Mouse (Mus musculus) megakaryocyte, embryonic 14.5 days (primary cell): ENCODE measurements around the gene Olfr577. TPM values are rescaled to one million over a fixed set of nuclear protein-coding genes. Genes with fewer than 3 reads are reported as not detected.

Source experiments
- H3K27me3 ChIP-seq: replicated peaks from 2 replicates; pipeline ENCODE3; 2012; ENCODE audit warnings: inconsistent platforms
- H3K36me3 ChIP-seq: replicated peaks from 2 replicates; pipeline ENCODE3; 2012; ENCODE audit warnings: low read length, inconsistent platforms, mixed read lengths
- H3K4me1 ChIP-seq: 2 replicates; pipeline ENCODE4 v1.6.1; 2012; ENCODE audit warnings: inconsistent platforms
- H3K4me3 ChIP-seq: replicated peaks from 2 replicates; pipeline ENCODE3; 2012; ENCODE audit warnings: moderate library complexity, mild to moderate bottlenecking, inconsistent platforms
- H3K9me3 ChIP-seq: 2 replicates; pipeline ENCODE4 v1.6.1; 2012; ENCODE audit warnings: inconsistent platforms
- FLI1 ChIP-seq: IDR thresholded peaks from 2 replicates; pipeline ENCODE4 v1.6.1; 2012; ENCODE audit warnings: low read length, inconsistent platforms, mixed read lengths
- GATA1 ChIP-seq: IDR thresholded peaks from 3 replicates; pipeline ENCODE4 v1.6.1; 2012; ENCODE audit warnings: mixed read lengths, low read length, inconsistent platforms, borderline replicate concordance
- polyA plus RNA-seq: library from polyadenylated mRNA; stranded (reverse); fragments of >175 nt; gene quantifications from 2 replicates; pipeline ENCODE4 v1.2.3, GENCODE M21; 2012; ENCODE audit warnings: low replicate concordance; ENCODE audit not compliant: insufficient read depth

Olfr577 gene
- polyA plus RNA-seq: not detected in 2 replicates

DNA sequence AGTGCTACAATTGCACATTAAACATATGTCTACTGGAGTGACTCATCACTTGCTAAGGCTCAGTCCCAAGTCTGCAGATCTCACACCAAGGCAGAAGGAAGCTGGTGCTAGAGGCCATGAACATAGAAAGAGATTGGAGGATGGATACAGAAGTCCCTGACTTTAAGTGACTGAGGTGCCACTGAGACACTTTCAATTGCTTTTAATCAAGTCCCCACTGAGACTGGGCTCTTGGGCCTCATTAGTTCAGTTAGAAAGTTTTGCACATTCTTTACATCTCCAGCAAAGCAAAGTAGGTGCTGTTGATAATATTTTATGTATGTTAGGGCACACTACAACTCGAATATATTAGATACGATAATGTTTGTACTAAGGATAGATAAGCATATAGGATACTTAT is at the start of gene Olfr577:
Olfr577 (minus strand) TSS at position 101 of the 400 bp plus-strand sequence.
- H3K4me3 ChIP-seq: no peak within 1 kb of the TSS
- TF ChIP-seq GATA1 (no peak), FLI1 (no peak)
- H3K4me1 ChIP-seq: no peaks in the 10 kb centered on the region
- H3K36me3 ChIP-seq: no peaks in the 10 kb centered on the region
- H3K9me3 ChIP-seq: peaks cover 6% of the 10 kb centered on the region; the same call in 1 of the 2 replicates
- no peaks in the 10 kb centered on the region for H3K27me3 ChIP-seq

- no peaks in the 10 kb centered on the region for H3K27me3 ChIP-seq
Measured at GRCm38 (mm10) chr7:102989224-102989623, 13.5 kb upstream of the Olfr577 start, which contains the start of gene Olfr578. TSS of gene Olfr578 (minus strand) at chr7:102989324.

DNA sequence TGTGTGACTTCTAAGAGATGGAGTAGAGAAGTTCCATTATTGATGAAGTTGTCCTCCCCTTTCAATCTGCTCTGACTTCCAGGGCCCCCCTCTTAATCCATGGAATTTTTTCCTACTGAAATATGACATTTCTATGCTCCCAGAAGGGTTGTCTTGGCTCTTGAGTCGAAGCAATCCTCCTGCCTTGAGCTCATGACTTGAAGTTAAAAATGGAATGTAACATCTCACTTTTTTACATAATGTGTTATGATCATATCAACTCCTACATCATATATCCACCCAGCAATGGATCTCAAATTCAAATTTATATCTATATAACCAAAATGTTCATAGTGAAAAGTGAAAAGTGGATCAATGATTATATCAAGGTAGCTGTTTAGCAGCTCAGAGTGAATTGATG is 1.3 kb downstream of the Olfr577 start:
- Histone ChIP-seq H3K9me3 (peaks cover 6% of the 10 kb centered on the region; the same call in 1 of the 2 replicates), H3K4me1 (no peaks in the 10 kb centered on the region), H3K27me3 (no peaks in the 10 kb centered on the region), H3K4me3 (no peak overlapping the region), H3K36me3 (no peaks in the 10 kb centered on the region)
- TF ChIP-seq FLI1 (no peak), GATA1 (no peak)

More at GRCm38 (mm10) chr7:102989224-102989623, 13.5 kb upstream of the Olfr577 start, which contains the start of gene Olfr578:
- Histone ChIP-seq H3K4me3 (no peak within 1 kb of the TSS), H3K36me3 (no peaks in the 10 kb centered on the region), H3K9me3 (0 out of 2 replicates have a peak, but pooled peaks cover 4% of the 10 kb centered on the region), H3K4me1 (no peaks in the 10 kb centered on the region)
- no peak for TF ChIP-seq GATA1

GRCm38 (mm10) chr7:102962360-102962759 is 13.4 kb downstream of the Olfr577 start, which contains the start of gene Olfr576:
TSS of gene Olfr576 (plus strand) at chr7:102962660.
- H3K4me1 ChIP-seq: no peaks in the 10 kb centered on the region
- no peak for TF ChIP-seq GATA1
- TF ChIP-seq FLI1: no peak
- H3K9me3 ChIP-seq: no peaks in the 10 kb centered on the region
- no peak within 1 kb of the TSS for H3K4me3 ChIP-seq
- H3K36me3 ChIP-seq: no peaks in the 10 kb centered on the region
- H3K27me3 ChIP-seq: no peaks in the 10 kb centered on the region

DNA sequence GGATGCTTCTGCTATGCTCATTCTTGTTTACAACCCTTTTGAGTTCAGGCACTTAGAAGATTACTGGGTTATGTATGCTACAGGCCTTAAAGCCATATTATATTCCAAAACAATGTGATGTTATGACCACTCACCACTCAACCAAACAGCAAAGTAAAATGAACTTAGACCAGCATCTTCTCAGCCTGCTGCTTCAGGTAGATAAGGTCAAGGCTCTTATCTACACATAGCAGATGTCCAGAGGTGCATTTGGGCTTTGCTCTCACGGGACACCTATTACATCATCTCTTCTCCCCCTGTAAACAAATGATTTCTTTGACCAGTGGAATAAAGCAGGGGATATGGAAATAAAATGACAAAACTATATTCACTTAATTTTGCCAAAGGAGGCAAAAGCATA is 17.1 kb downstream of the Olfr577 start, which contains the start of gene Olfr575:
Olfr575 (minus strand) TSS at position 183 of the 400 bp plus-strand sequence.
- Histone ChIP-seq H3K36me3 (no peaks in the 10 kb centered on the region), H3K4me1 (no peaks in the 10 kb centered on the region), H3K4me3 (no peak within 1 kb of the TSS), H3K9me3 (no peaks in the 10 kb centered on the region), H3K27me3 (no peaks in the 10 kb centered on the region)
- TF ChIP-seq GATA1 (no peak), FLI1 (no peak)

GRCm38 (mm10) chr7:102958137-102958536 is 17.6 kb downstream of the Olfr577 start:
- Histone ChIP-seq H3K36me3 (no peaks in the 10 kb centered on the region), H3K9me3 (no peaks in the 10 kb centered on the region), H3K4me3 (no peak overlapping the region), H3K4me1 (no peaks in the 10 kb centered on the region), H3K27me3 (no peaks in the 10 kb centered on the region)
- no peak for TF ChIP-seq GATA1
- no peak for TF ChIP-seq FLI1

GRCm38 (mm10) chr7:102950732-102951131 is 25.0 kb downstream of the Olfr577 start:
- H3K9me3 ChIP-seq: no peaks in the 10 kb centered on the region
- TF ChIP-seq GATA1 (no peak), FLI1 (no peak)
- H3K27me3 ChIP-seq: no peaks in the 10 kb centered on the region
- no peaks in the 10 kb centered on the region for H3K4me1 ChIP-seq
- no peaks in the 10 kb centered on the region for H3K36me3 ChIP-seq
- no peak overlapping the region for H3K4me3 ChIP-seq

GRCm38 (mm10) chr7:102948167-102948566 is 27.6 kb downstream of the Olfr577 start, which contains the start of gene Olfr574:
TSS of gene Olfr574 (plus strand) at chr7:102948467.
- TF ChIP-seq FLI1 (no peak), GATA1 (no peak)
- Histone ChIP-seq H3K27me3 (no peaks in the 10 kb centered on the region), H3K36me3 (no peaks in the 10 kb centered on the region), H3K4me3 (no peak within 1 kb of the TSS), H3K9me3 (no peaks in the 10 kb centered on the region), H3K4me1 (no peaks in the 10 kb centered on the region)

GRCm38 (mm10) chr7:102943417-102943816 is 32.3 kb downstream of the Olfr577 start:
- no peak overlapping the region for H3K4me3 ChIP-seq
- H3K9me3 ChIP-seq: no peaks in the 10 kb centered on the region
- TF ChIP-seq GATA1 (no peak), FLI1 (no peak)
- H3K27me3 ChIP-seq: no peaks in the 10 kb centered on the region
- no peaks in the 10 kb centered on the region for H3K36me3 ChIP-seq
- no peaks in the 10 kb centered on the region for H3K4me1 ChIP-seq

DNA sequence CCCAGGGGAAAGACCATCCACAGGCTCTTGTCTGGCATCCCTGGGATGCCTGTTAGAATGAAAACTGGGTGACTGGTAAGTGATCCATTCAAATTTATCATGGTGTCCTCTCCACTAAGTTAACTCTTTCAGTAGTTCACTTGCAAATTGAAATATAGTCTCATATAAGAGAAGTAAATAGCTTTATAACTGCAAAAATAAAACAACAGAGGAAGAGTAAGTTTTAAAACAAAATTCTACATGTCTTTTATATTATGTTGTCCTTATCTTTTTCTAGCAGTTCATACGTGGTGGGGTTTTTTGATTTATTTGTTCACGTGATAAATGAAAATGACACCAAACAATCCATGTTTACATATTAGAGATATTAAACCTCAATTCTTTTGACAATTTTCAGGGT is 33.3 kb downstream of the Olfr577 start, which contains the start of gene Olfr573-ps1:
Olfr573-ps1 (minus strand) TSS at position 101 of the 400 bp plus-strand sequence.
- no peaks in the 10 kb centered on the region for H3K9me3 ChIP-seq
- H3K27me3 ChIP-seq: no peaks in the 10 kb centered on the region
- no peaks in the 10 kb centered on the region for H3K36me3 ChIP-seq
- no peak for TF ChIP-seq FLI1
- no peak for TF ChIP-seq GATA1
- H3K4me1 ChIP-seq: no peaks in the 10 kb centered on the region
- no peak within 1 kb of the TSS for H3K4me3 ChIP-seq
